Comparison of ENCODE assay signal across 8 mouse cellular contexts in the genomic region with DNA sequence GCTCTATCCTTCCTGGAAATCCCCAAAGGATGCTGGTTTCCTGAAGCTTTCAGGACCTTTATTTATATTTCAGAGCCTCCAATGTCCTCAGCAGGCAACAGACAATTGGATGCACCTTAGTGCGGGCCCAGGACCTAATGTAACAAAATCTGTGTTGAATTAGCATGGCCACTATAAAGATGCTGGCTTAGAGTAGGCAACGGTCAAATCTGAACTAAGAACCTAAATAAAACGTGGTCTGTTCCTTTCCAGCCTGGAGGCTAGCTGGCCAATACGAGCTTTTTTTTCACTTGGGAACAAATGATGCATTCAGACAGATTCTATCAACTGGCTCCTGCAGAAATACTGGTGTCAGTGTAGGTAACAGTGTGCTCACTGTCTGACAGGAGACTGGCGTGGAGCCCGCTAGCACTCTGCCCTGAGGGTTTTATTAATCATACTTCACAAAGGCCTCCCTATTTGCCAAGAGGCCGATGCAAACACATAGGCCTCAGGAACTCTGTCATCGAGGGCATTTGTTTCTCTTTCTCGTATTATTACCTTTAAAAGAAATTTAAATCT.
DNase-seq lines count a peak whose midpoint lies in the region; ATAC-seq lines count a peak whose summit lies in the region.
"Had no signal": no experiment of that assay in that cellular context is flagged by ENCODE, and none has a peak within 500 bp of the region (broad histone marks: within the 10 kb centered on the region; RNA-seq: fewer than 3 reads in every experiment).

No protein-coding gene starts in this region.

- no peaks in the 10 kb centered on the region for H3K9me3 ChIP-seq in limb, embryonic 11.5 days (ENCODE audit: control insufficient read depth, low read length)
- H3K9me3 ChIP-seq in limb, embryonic 10.5 days (replicated peaks), result no peaks in the 10 kb centered on the region
- H3K9me3 ChIP-seq in embryonic facial prominence, embryonic 14.5 days (ENCODE audit: control insufficient read depth, low read length), result no peaks in the 10 kb centered on the region
- H3K9me3 ChIP-seq in hindbrain, embryonic 13.5 days, result no peaks in the 10 kb centered on the region
- no peaks in the 10 kb centered on the region for H3K9me3 ChIP-seq in neural tube, embryonic 13.5 days

- ATAC-seq in limb, embryonic 11.5 days (ENCODE audit: insufficient number of reproducible peaks, low FRiP score, low TSS enrichment, low read depth), result no peak
- peak; percentile 57; the same call in 1 of the 2 replicates for ATAC-seq in embryonic facial prominence, embryonic 14.5 days (ENCODE audit: low read depth)
- peak; percentile 54; the same call in 1 of the 2 replicates for ATAC-seq in hindbrain, embryonic 13.5 days (ENCODE audit: low FRiP score)
- ATAC-seq in neural tube, embryonic 13.5 days (ENCODE audit: low read depth), result peak; percentile 63
- ATAC-seq in megakaryocyte-erythroid progenitor cell, adult 5-6 weeks (replicated peaks; ENCODE audit: low FRiP score, low TSS enrichment, poor library complexity, severe bottlenecking), result no peak

- no peak overlapping the region for H3K9ac ChIP-seq in limb, embryonic 11.5 days (ENCODE audit: low read length)
- no peak overlapping the region for H3K9ac ChIP-seq in embryonic facial prominence, embryonic 14.5 days (ENCODE audit: low read depth, low read length)
- no peak overlapping the region for H3K9ac ChIP-seq in hindbrain, embryonic 13.5 days
- H3K9ac ChIP-seq in neural tube, embryonic 13.5 days, result no peak overlapping the region

- no peaks in the 10 kb centered on the region for H3K36me3 ChIP-seq in limb, embryonic 11.5 days (ENCODE audit: control insufficient read depth, insufficient read depth, low read length)
- H3K36me3 ChIP-seq in limb, embryonic 10.5 days, result no peaks in the 10 kb centered on the region
- H3K36me3 ChIP-seq in embryonic facial prominence, embryonic 14.5 days (ENCODE audit: control insufficient read depth, insufficient read depth, low read length), result no peaks in the 10 kb centered on the region
- no peaks in the 10 kb centered on the region for H3K36me3 ChIP-seq in hindbrain, embryonic 13.5 days
- no peaks in the 10 kb centered on the region for H3K36me3 ChIP-seq in neural tube, embryonic 13.5 days

- no peak overlapping the region for H3K4me3 ChIP-seq in limb, embryonic 11.5 days (ENCODE audit: low read depth, low read length)
- no peak overlapping the region for H3K4me3 ChIP-seq in limb, embryonic 10.5 days
- H3K4me3 ChIP-seq in embryonic facial prominence, embryonic 14.5 days (ENCODE audit: low read depth, low read length), result no peak overlapping the region
- no peak overlapping the region for H3K4me3 ChIP-seq in hindbrain, embryonic 13.5 days
- no peak overlapping the region for H3K4me3 ChIP-seq in neural tube, embryonic 13.5 days

- no peaks in the 10 kb centered on the region for H3K4me1 ChIP-seq in limb, embryonic 11.5 days (ENCODE audit: control insufficient read depth, insufficient read depth, low read length)
- H3K4me1 ChIP-seq in limb, embryonic 10.5 days, result peaks cover 5% of the 10 kb centered on the region; the same call in 1 of the 2 replicates
- peaks cover 12% of the 10 kb centered on the region; the same call in 1 of the 2 replicates for H3K4me1 ChIP-seq in embryonic facial prominence, embryonic 14.5 days (ENCODE audit: control insufficient read depth, insufficient read depth, low read length)
- peaks cover 9% of the 10 kb centered on the region for H3K4me1 ChIP-seq in hindbrain, embryonic 13.5 days (replicated peaks)
- H3K4me1 ChIP-seq in neural tube, embryonic 13.5 days (replicated peaks), result peaks cover 12% of the 10 kb centered on the region

- no peak overlapping the region for H3K27ac ChIP-seq in limb, embryonic 11.5 days (replicated peaks; ENCODE audit: low read depth, low read length)
- H3K27ac ChIP-seq in limb, embryonic 10.5 days, result no peak overlapping the region
- peak overlapping the region; percentile 44; the same call in 1 of the 2 replicates for H3K27ac ChIP-seq in embryonic facial prominence, embryonic 14.5 days (replicated peaks; ENCODE audit: low read depth, low read length)
- no peak overlapping the region for H3K27ac ChIP-seq in hindbrain, embryonic 13.5 days
- peak overlapping the region; percentile 62 for H3K27ac ChIP-seq in neural tube, embryonic 13.5 days (replicated peaks)

- DNase-seq in limb, embryonic 11.5 days (ENCODE audit: low spot score), result peak; percentile 22
- DNase-seq in limb, embryonic 10.5 days (ENCODE audit: low spot score), result no peak
- DNase-seq in embryonic facial prominence, embryonic 14.5 days (ENCODE audit: low spot score), result peak; percentile 69
- no peak for DNase-seq in thymus, postnatal 4 days
- DNase-seq: heart, adult 18-20 months had no signal

- H3K4me2 ChIP-seq in limb, embryonic 11.5 days (ENCODE audit: low read depth, severe bottlenecking), result no peak overlapping the region
- no peak overlapping the region for H3K4me2 ChIP-seq in embryonic facial prominence, embryonic 14.5 days (ENCODE audit: low read depth, low read length)
- no peak overlapping the region for H3K4me2 ChIP-seq in hindbrain, embryonic 13.5 days
- no peak overlapping the region for H3K4me2 ChIP-seq in neural tube, embryonic 13.5 days

- WGBS in limb, embryonic 11.5 days, result 59% methylated on average over 9 of the region's 9 CpGs
- WGBS in limb, embryonic 10.5 days, result 71% methylated on average over 9 of the region's 9 CpGs
- 27% methylated on average over 9 of the region's 9 CpGs for WGBS in embryonic facial prominence, embryonic 14.5 days
- WGBS in hindbrain, embryonic 13.5 days, result 34% methylated on average over 9 of the region's 9 CpGs
- WGBS in neural tube, embryonic 13.5 days, result 42% methylated on average over 9 of the region's 9 CpGs

- H3K27me3 ChIP-seq in limb, embryonic 11.5 days (ENCODE audit: control insufficient read depth, insufficient read depth, low read length), result no peaks in the 10 kb centered on the region
- H3K27me3 ChIP-seq in limb, embryonic 10.5 days (ENCODE audit: low read depth, poor library complexity, severe bottlenecking), result no peaks in the 10 kb centered on the region
- no peaks in the 10 kb centered on the region for H3K27me3 ChIP-seq in embryonic facial prominence, embryonic 14.5 days (replicated peaks; ENCODE audit: control insufficient read depth, insufficient read depth, low read length)
- no peaks in the 10 kb centered on the region for H3K27me3 ChIP-seq in hindbrain, embryonic 13.5 days
- H3K27me3 ChIP-seq in neural tube, embryonic 13.5 days, result no peaks in the 10 kb centered on the region

Comparison
In these comparisons a context has a peak if more than half of its experiments do, and no peak if none do; other contexts are left out.
1. DNase-seq: peak in limb, embryonic 11.5 days (single experiment) and embryonic facial prominence, embryonic 14.5 days (single experiment); none in limb, embryonic 10.5 days (single experiment) and thymus, postnatal 4 days (single experiment).
2. ATAC-seq: peak in embryonic facial prominence, embryonic 14.5 days (single experiment), hindbrain, embryonic 13.5 days (single experiment) and neural tube, embryonic 13.5 days (single experiment); none in limb, embryonic 11.5 days (single experiment) and megakaryocyte-erythroid progenitor cell, adult 5-6 weeks (single experiment).
3. H3K27ac ChIP-seq: peak in embryonic facial prominence, embryonic 14.5 days (single experiment) and neural tube, embryonic 13.5 days (single experiment); none in limb, embryonic 11.5 days (single experiment), limb, embryonic 10.5 days (single experiment) and hindbrain, embryonic 13.5 days (single experiment).